8 mouse cellular contexts compared by ENCODE assay signal in genomic region chr10:94514506-94515178, GRCm38 (mm10).
DNase-seq lines count a peak whose midpoint lies in the region; ATAC-seq and TF ChIP-seq lines count a peak whose summit lies in the region.

No protein-coding gene starts in this region.

- peak overlapping the region; percentile 64 for H3K4me3 ChIP-seq in cortical plate, adult 2 months (ENCODE audit: insufficient read depth, low read length)
- peak overlapping the region; percentile 71 for H3K4me3 ChIP-seq in intestine, embryonic 14.5 days (ENCODE audit: low read depth, low read length)

- no peak for TF ChIP-seq CTCF in cortical plate, adult 2 months (IDR thresholded peaks at IDR 0.05; ENCODE audit: extremely low read depth, insufficient read depth, low read length)

- peak overlapping the region; percentile 89 for H3K4me2 ChIP-seq in intestine, embryonic 14.5 days (ENCODE audit: low read length)

- intact Hi-C loops in gastrocnemius, postnatal 36 days (cut with DNase I) = loop anchor here (5.0 kb wide), 4 partner anchors 52 to 102 kb away; no protein-coding TSS in a partner anchor
- intact Hi-C loops in left cerebral cortex, postnatal 25 days (cut with DNase I) = loop anchor here (2.0 to 5.0 kb wide), 2 partner anchors 88 to 93 kb away; no protein-coding TSS in a partner anchor

- no peaks in the 10 kb centered on the region for H3K36me3 ChIP-seq in intestine, embryonic 14.5 days (ENCODE audit: control insufficient read depth, insufficient read depth, low read length)

- peak overlapping the region; percentile 65 for H3K9ac ChIP-seq in intestine, embryonic 14.5 days (ENCODE audit: low read length)

- WGBS in intestine, embryonic 14.5 days = under 1% methylated on average over 62 of the region's 71 CpGs

- peak; percentile 62 for DNase-seq in adipocyte (ENCODE audit: low spot score)
- peak; percentile 72 to 74 for DNase-seq in gastrocnemius, postnatal 36 days
- DNase-seq in intestine, embryonic 14.5 days (ENCODE audit: low spot score) = peak; percentile 81
- DNase-seq in left cerebral cortex, postnatal 25 days (ENCODE audit: low spot score in 2 of 2) = peak; percentile 52 to 70
- DNase-seq in skeletal muscle tissue, adult 2 months (ENCODE audit: low read depth, low spot score) = peak; percentile 62
- no peak for DNase-seq in c-Kit-positive CD71-positive TER-119-positive erythroid progenitor cells, embryonic 14.5 days (ENCODE audit: low spot score)

- ATAC-seq in intestine, embryonic 14.5 days (replicated peaks; ENCODE audit: low FRiP score, low TSS enrichment, low read depth) = peak; percentile 92
- ATAC-seq in megakaryocyte-erythroid progenitor cell, adult 5-6 weeks (replicated peaks; ENCODE audit: low FRiP score, low TSS enrichment, poor library complexity, severe bottlenecking) = peak; percentile 73

- TF ChIP-seq POLR2A in cortical plate, adult 2 months (IDR thresholded peaks at IDR 0.05; ENCODE audit: extremely low read depth, insufficient read depth, low read length) = no peak

- H3K9me3 ChIP-seq in intestine, embryonic 14.5 days (ENCODE audit: control insufficient read depth, low read length) = no peaks in the 10 kb centered on the region

- H3K27me3 ChIP-seq in intestine, embryonic 14.5 days (replicated peaks; ENCODE audit: control insufficient read depth, insufficient read depth, low read length) = peaks cover 16% of the 10 kb centered on the region; the same call in 1 of the 2 replicates

- peaks cover 2% of the 10 kb centered on the region; the same call in 1 of the 2 replicates for H3K4me1 ChIP-seq in cortical plate, adult 2 months (ENCODE audit: control insufficient read depth, insufficient read depth, low read length)
- H3K4me1 ChIP-seq in intestine, embryonic 14.5 days (replicated peaks; ENCODE audit: control insufficient read depth, insufficient read depth, low read length) = peaks cover 8% of the 10 kb centered on the region

- peak overlapping the region; percentile 77 for H3K27ac ChIP-seq in cortical plate, adult 2 months (ENCODE audit: insufficient read depth, low read length)
- peak overlapping the region; percentile 22; the same call in 1 of the 2 replicates for H3K27ac ChIP-seq in intestine, embryonic 14.5 days (ENCODE audit: low read depth)
